Mouse (Mus musculus): ENCODE measurements at regions not wholly inside any gene's neighbourhood (a gene's known extent, or its start where the extent isn't known, plus 50 kb on each side); places are given as distances from the start of the nearest gene placed in this dataset.

DNA sequence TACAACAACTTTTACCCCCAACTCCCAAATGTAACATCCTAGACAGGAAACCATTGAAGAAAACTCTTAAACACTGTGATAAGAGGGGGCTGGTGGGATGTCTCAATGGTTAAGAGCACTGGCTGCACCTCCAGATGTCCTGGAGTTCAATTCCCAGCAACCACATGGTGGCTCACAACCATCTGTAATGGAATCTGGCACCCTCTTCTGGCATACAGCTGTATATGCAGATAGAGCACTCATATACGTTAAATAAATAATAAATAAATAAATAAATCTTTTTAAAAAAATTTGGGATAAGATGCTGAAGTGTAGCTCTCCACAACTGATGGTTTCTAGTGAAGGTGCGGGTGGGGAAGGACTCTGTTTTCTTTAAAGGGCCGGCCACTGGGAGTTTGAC is 69.3 kb downstream of the Kctd15 start:
- TF ChIP-seq POLR2A (IDR thresholded peaks at IDR 0.05; ENCODE audit: borderline replicate concordance, insufficient read depth, low read length) (no peak), CTCF (IDR thresholded peaks at IDR 0.05; ENCODE audit: borderline replicate concordance, insufficient read depth, low read depth, low read length) (no peak)

Measured in cerebellum, adult 2 months (tissue).